Mouse (Mus musculus): ENCODE results near the gene Ccdc88b.

Gene Ccdc88b

DNA sequence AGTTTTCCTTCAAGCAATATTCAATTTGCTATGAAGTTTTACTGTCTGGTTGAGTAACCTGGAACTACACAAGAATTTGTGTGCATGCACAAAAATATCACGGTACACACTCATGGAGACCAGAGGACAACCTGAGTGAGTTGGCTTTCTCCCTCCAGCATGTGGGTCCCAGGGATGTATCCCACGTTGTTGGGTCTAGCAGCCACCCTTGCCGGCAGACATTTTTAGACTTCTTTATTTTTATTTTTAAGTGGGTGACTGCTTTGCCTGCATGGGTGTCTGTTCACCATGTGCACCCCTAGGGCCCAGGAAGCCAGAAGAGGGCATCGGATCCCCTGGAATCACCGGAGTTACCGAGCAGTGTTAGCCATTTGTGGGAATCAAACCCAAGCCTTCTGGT lies 32.6 kb downstream of the Ccdc88b start:
- DNase-seq = no peak

GRCm38 (mm10) chr19:6820538-6821195 lies 37.3 kb downstream of the Ccdc88b start:
- no peak for DNase-seq

GRCm38 (mm10) chr19:6819143-6819827 lies 38.7 kb downstream of the Ccdc88b start:
- DNase-seq = no peak

DNA sequence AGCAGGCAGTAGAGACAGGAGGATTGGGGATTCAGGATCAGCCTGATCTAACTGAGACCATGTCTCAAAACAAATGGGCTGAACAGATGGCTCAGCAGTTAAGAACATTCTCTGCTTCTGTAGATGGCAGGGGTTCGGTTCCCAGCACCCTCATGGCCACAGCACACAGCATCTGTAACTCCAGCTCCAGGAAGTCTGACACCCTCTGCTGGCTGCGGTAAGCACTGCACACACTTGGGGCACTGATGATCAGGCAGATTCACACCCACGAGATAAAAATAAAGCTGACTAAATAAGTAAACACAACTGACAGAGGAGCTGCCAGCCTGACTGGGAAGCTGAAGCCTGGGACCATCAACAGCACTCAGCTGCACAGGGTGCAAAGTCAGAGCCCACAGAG lies 43.1 kb downstream of the Ccdc88b start:
- no peak for DNase-seq

- DNase-seq = no peak
These were observed 43.6 kb downstream of the Ccdc88b start for GRCm38 (mm10) chr19:6814366-6814765.

Data from lung, postnatal 14 days (tissue).